Mouse (Mus musculus): ENCODE data around the gene Tfrc.

- peak; percentile 59 for TF ChIP-seq CTCF (IDR thresholded peaks at IDR 0.05; ENCODE audit: low read depth)
- TF ChIP-seq EP300 (IDR thresholded peaks at IDR 0.05; ENCODE audit: low read depth), result no peak
Observed at GRCm38 (mm10) chr16:32635314-32635713, 26.6 kb downstream of the Tfrc start.

All from liver, embryonic 14.5 days (tissue).